Mouse (Mus musculus) E14TG2a.4 (cell line): ENCODE data around the gene Hpgd.

Experiments
- CTCF ChIP-seq: conservative IDR thresholded peaks from 2 replicates; pipeline ENCODE4 v1.5.1; 2014; ENCODE audit warnings: low read length
- NANOG ChIP-seq: IDR thresholded peaks from 2 replicates; pipeline ENCODE4 v1.6.1; 2014; ENCODE audit warnings: borderline replicate concordance, low read length, mixed read lengths
- POU5F1 ChIP-seq: IDR thresholded peaks from 2 replicates; pipeline ENCODE4 v1.6.1; 2014; ENCODE audit warnings: low read length, borderline replicate concordance

- TF ChIP-seq POU5F1 (no peak), CTCF (no peak), NANOG (no peak)
These were observed 68.8 kb downstream of the Hpgd start for GRCm38 (mm10) chr8:56363180-56363579.
